Mouse (Mus musculus) midbrain, embryonic 14.5 days (tissue): ENCODE data around the gene Nkain1. TPM values are rescaled to one million over a fixed set of nuclear protein-coding genes. Genes with fewer than 3 reads are reported as not detected.

ENCODE experiments used
- ATAC-seq: fragments of 200-750 bp; cut with Nextera tagmentation; 2 replicates; pipeline ENCODE4 v1.8.0; 2017; ENCODE audit warnings: moderate number of reproducible peaks, moderate library complexity; ENCODE audit not compliant: low FRiP score, low TSS enrichment
- DNase-seq: peaks from one replicate; pipeline ENCODE4 v3.0.0-alpha.2; 2015
- H3K27ac ChIP-seq: fragments of 300-500 bp; sonication (generic); replicated peaks from 2 replicates; pipeline ENCODE4 v1.5.1; 2014; ENCODE audit warnings: mild to moderate bottlenecking, low read depth, low read length, moderate library complexity
- H3K27me3 ChIP-seq: fragments of 300-500 bp; sonication (generic); 2 replicates; pipeline ENCODE4 v1.6.1; 2014; ENCODE audit warnings: low read length, control low read depth, mixed read lengths; ENCODE audit not compliant: control insufficient read depth, insufficient read depth
- H3K36me3 ChIP-seq: fragments of 300-500 bp; sonication (generic); 2 replicates; pipeline ENCODE4 v1.6.1; 2014; ENCODE audit warnings: low read length, control low read depth; ENCODE audit not compliant: control insufficient read depth, insufficient read depth
- H3K4me1 ChIP-seq: fragments of 300-500 bp; sonication (generic); 2 replicates; pipeline ENCODE4 v1.6.1; 2014; ENCODE audit warnings: mild to moderate bottlenecking, antibody characterized with exemption, low read length, control low read depth; ENCODE audit not compliant: control insufficient read depth, insufficient read depth
- H3K4me2 ChIP-seq: fragments of 300-500 bp; sonication (generic); 2 replicates; pipeline ENCODE4 v1.6.1; 2014; ENCODE audit warnings: mild to moderate bottlenecking, low read length, moderate library complexity
- H3K4me3 ChIP-seq: fragments of 300-500 bp; sonication (generic); replicated peaks from 2 replicates; pipeline ENCODE4 v1.5.1; 2014; ENCODE audit warnings: low read depth, low read length
- H3K9ac ChIP-seq: fragments of 300-500 bp; sonication (generic); replicated peaks from 2 replicates; pipeline ENCODE4 v1.6.1; 2014; ENCODE audit warnings: mild to moderate bottlenecking, low read length, moderate library complexity
- H3K9me3 ChIP-seq: fragments of 300-500 bp; sonication (generic); 2 replicates; pipeline ENCODE4 v1.6.1; 2016; ENCODE audit warnings: low read length, control low read depth, mixed read lengths; ENCODE audit not compliant: control insufficient read depth
- WGBS: fragments of 180-500 bp; shearing (Covaris S2); extraction: QIAGEN DNeasy Blood & Tissue Kit; methylation state at CpG from one replicate; pipeline ENCODE4 v1.1.7; 2014; 5-methylcytosine and 5-hydroxymethylcytosine counted together
- polyA plus RNA-seq: library from polyadenylated mRNA; unstranded; fragments of >200 nt; fragmentation: Nextera tagmentation; extraction: Ambion mirVana; gene quantifications from 2 replicates; pipeline ENCODE4 v1.2.1, GENCODE M21; 2014

The Nkain1 gene
- polyA plus RNA-seq, 1 experiment from 2014 or later, result 25.7 TPM

DNA sequence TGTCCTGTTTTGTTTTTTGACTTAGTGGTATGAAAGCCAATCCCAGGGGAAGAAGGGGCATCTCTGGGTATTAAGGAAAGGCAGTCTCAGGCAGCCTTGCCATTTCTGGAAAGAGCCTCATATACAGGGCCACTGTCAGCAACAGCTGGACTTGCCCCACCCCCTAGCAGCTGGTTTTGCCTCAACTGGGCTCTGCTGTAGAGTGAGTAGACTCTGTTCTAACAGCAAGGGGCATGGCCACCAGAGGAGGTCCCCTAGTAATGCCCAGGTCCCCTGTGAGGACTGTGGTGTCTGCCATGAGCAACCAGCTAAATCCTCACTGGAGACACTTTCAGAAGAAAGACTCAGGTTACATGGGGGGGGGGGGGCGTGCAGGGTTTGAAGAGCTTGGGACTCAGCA lies 17.0 kb downstream of the Nkain1 start:
- DNase-seq, result no peak
- Histone ChIP-seq H3K27ac (no peak overlapping the region), H3K4me3 (no peak overlapping the region), H3K27me3 (no peaks in the 10 kb centered on the region), H3K9me3 (no peaks in the 10 kb centered on the region), H3K36me3 (no peaks in the 10 kb centered on the region), H3K4me2 (no peak overlapping the region), H3K9ac (no peak overlapping the region), H3K4me1 (peaks cover 46% of the 10 kb centered on the region)
- no peak for ATAC-seq
- WGBS, result 64% methylated on average over 1 of the region's 1 CpGs

DNA sequence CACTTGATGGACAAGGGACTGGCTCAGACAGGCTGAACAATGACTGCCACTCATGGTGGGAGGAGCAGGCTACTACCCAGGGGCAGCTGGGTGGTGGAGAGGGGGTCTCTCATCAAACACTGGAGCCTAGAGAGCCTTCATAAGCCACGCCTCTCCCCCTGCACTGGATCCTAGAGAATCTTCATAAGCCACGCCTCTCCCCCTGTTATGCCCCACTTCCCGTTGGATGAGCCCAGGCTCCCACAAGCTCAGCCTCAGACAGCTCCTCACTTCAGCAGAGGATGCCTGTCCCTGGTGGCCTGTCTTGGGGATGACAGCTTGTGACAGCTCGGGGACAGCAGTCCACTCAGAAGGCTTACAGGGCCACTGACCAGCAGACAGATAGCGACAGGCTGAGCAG lies 17.7 kb downstream of the Nkain1 start:
- Histone ChIP-seq H3K27me3 (no peaks in the 10 kb centered on the region), H3K4me2 (no peak overlapping the region), H3K27ac (peak overlapping the region; percentile 63), H3K9ac (no peak overlapping the region), H3K4me3 (no peak overlapping the region), H3K4me1 (peaks cover 42% of the 10 kb centered on the region), H3K36me3 (no peaks in the 10 kb centered on the region), H3K9me3 (no peaks in the 10 kb centered on the region)
- peak; percentile 67 for DNase-seq
- 11% methylated on average over 5 of the region's 5 CpGs for whole genome bisulfite sequencing
- ATAC-seq, result 0 out of 2 replicates have a peak, but pooled peaks have one; percentile 27

DNA sequence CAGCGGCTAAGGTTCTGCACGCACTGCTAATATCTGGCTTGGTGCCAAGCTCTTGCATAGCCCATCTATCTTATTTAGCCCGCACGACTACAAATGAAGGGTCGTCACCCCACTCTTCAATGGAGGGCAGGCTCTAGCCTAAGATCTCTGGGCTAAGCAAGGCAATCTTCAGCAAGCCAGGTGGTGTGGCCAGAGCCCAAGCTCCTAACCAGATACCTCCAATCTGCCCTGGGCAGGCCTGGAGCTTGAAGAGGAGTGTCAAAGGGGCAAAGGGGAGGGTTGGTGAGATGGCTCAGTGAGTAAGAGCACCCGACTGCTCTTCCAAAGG lies 20.9 kb downstream of the Nkain1 start:
- peak; percentile 46; the same call in 1 of the 2 replicates for ATAC-seq
- no peaks in the 10 kb centered on the region for H3K27me3 ChIP-seq
- WGBS, result 16% methylated on average over 6 of the region's 6 CpGs
- H3K4me3 ChIP-seq, result no peak overlapping the region
- no peak overlapping the region for H3K4me2 ChIP-seq
- H3K9me3 ChIP-seq, result no peaks in the 10 kb centered on the region
- H3K27ac ChIP-seq, result peak overlapping the region; percentile 80; the same call in 1 of the 2 replicates
- peaks cover 34% of the 10 kb centered on the region for H3K4me1 ChIP-seq
- no peaks in the 10 kb centered on the region for H3K36me3 ChIP-seq
- peak; percentile 77 for DNase-seq
- H3K9ac ChIP-seq, result peak overlapping the region; percentile 26; the same call in 1 of the 2 replicates

DNA sequence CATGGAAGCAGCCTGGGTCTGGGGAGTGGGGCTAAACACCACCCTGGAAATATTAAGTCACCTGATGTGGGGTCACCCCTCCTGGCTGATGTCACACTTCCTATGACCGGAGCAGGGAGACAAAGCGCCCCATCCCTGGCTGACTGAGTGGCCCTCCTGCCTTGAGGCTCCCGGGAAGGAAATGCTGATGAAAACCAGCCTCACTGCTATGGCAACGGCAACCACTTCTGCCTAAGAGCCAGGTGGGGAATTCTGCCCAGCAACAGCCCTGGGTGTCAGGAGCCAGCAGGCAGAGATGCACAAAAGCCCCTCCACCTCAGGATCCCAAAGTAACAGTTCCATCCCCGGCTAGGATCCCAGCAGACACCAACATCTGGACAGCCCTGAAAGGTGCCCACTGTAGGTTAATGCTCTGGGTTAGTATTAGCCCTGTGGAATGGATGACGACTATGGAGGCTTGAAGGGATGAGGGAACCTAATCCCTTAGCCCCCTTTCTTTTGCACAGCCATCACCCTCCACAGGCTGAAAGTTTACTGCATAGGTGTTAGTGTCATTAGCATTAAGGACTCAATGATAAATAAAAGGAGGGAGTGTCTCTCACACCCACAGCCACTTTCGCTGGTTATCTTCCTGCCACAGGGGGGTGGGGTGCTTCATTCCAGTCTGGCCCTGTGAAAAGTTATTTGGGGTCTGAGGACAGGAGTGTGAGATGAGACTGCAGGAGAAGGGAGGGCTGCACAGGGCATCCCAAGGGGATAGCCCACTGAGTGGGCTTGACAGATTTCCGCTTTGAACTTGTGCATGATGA lies 21.5 kb downstream of the Nkain1 start:
- Histone ChIP-seq H3K27ac (peak overlapping the region; percentile 80), H3K4me2 (peak overlapping the region; percentile 30), H3K4me1 (peaks cover 40% of the 10 kb centered on the region), H3K36me3 (no peaks in the 10 kb centered on the region), H3K9me3 (no peaks in the 10 kb centered on the region), H3K9ac (peak overlapping the region; percentile 26; the same call in 1 of the 2 replicates), H3K4me3 (no peak overlapping the region), H3K27me3 (no peaks in the 10 kb centered on the region)
- 10% methylated on average over 8 of the region's 8 CpGs for WGBS
- DNase-seq (peak; percentile 79), ATAC-seq (peak; percentile 24; the same call in 1 of the 2 replicates)

DNA sequence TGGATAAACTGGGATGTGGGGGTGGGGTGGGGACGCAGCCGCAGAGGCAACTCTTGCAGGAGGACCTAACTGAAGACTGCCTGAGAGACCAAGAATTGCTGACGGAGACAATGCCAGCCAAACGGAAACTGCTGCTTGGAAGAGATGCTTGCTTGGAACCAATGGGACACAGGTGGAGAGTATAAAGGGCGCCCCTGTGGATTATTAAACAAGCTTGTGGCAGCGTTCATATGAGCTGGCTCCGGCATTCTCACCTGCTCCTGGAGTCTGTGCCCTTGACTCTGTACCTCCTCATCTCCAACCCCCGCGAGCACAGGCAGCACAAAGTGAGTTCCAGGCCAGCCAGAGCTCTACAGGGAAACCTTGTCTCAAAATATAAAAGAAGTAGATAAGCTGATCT lies 23.5 kb downstream of the Nkain1 start:
- Histone ChIP-seq H3K4me1 (peaks cover 54% of the 10 kb centered on the region), H3K27ac (peak overlapping the region; percentile 26; the same call in 1 of the 2 replicates), H3K27me3 (no peaks in the 10 kb centered on the region), H3K4me3 (no peak overlapping the region), H3K9me3 (no peaks in the 10 kb centered on the region), H3K4me2 (no peak overlapping the region), H3K36me3 (no peaks in the 10 kb centered on the region), H3K9ac (no peak overlapping the region)
- ATAC-seq (no peak), DNase-seq (no peak)
- 81% methylated on average over 9 of the region's 9 CpGs for WGBS

GRCm38 (mm10) chr4:130549189-130549588 lies 24.8 kb downstream of the Nkain1 start:
- Histone ChIP-seq H3K4me1 (peaks cover 64% of the 10 kb centered on the region), H3K4me2 (no peak overlapping the region), H3K27ac (peak overlapping the region; percentile 61; the same call in 1 of the 2 replicates), H3K27me3 (no peaks in the 10 kb centered on the region), H3K9ac (no peak overlapping the region), H3K36me3 (no peaks in the 10 kb centered on the region), H3K4me3 (no peak overlapping the region), H3K9me3 (no peaks in the 10 kb centered on the region)
- ATAC-seq (no peak), DNase-seq (no peak)
- WGBS, result 87% methylated on average over 8 of the region's 8 CpGs

- Histone ChIP-seq H3K4me2 (peak overlapping the region; percentile 26), H3K27me3 (no peaks in the 10 kb centered on the region), H3K27ac (peak overlapping the region; percentile 87), H3K9ac (0 out of 2 replicates have a peak overlapping the region, but pooled peaks have one; percentile 24), H3K9me3 (no peaks in the 10 kb centered on the region), H3K36me3 (no peaks in the 10 kb centered on the region), H3K4me1 (peaks cover 57% of the 10 kb centered on the region), H3K4me3 (no peak overlapping the region)
- 4% methylated on average over 13 of the region's 13 CpGs for WGBS
- ATAC-seq (peak; percentile 79), DNase-seq (peak; percentile 74)
Observed at GRCm38 (mm10) chr4:130546798-130547562, 27.0 kb downstream of the Nkain1 start.

- H3K4me1 ChIP-seq, result peaks cover 51% of the 10 kb centered on the region
- H3K4me2 ChIP-seq, result peak overlapping the region; percentile 23
- 5% methylated on average over 9 of the region's 9 CpGs for WGBS
- DNase-seq (peak; percentile 78), ATAC-seq (peak; percentile 49; the same call in 1 of the 2 replicates)
- no peaks in the 10 kb centered on the region for H3K9me3 ChIP-seq
- peak overlapping the region; percentile 10; the same call in 1 of the 2 replicates for H3K9ac ChIP-seq
- H3K27me3 ChIP-seq, result no peaks in the 10 kb centered on the region
- H3K4me3 ChIP-seq, result no peak overlapping the region
- no peaks in the 10 kb centered on the region for H3K36me3 ChIP-seq
- peak overlapping the region; percentile 87 for H3K27ac ChIP-seq
Observed at GRCm38 (mm10) chr4:130544392-130544791, 29.6 kb downstream of the Nkain1 start.
